Mouse (Mus musculus) myocyte (in vitro differentiated cells): ENCODE results near the gene Etfa.

Experiments used
- MAX ChIP-seq: IDR thresholded peaks from one replicate; pipeline ENCODE4 v1.6.1; 2011; ENCODE audit warnings: low read depth, mild to moderate bottlenecking, control low read depth
- MYOD1 ChIP-seq, 3 experiments: IDR thresholded peaks; one replicate each; pipeline ENCODE4 v1.6.1; 2011; ENCODE audit warnings: control low read depth in 2 of 3, low read depth in 2 of 3, mild to moderate bottlenecking in 2 of 3, moderate library complexity in 1 of 3; ENCODE audit not compliant: insufficient read length in 2 of 3, control insufficient read depth in 1 of 3
- POLR2A ChIP-seq: IDR thresholded peaks from one replicate; pipeline ENCODE4 v1.6.1; 2011; ENCODE audit warnings: low read depth, mild to moderate bottlenecking, control low read depth, moderate library complexity; ENCODE audit not compliant: insufficient read length
- POLR2AphosphoS2 ChIP-seq: IDR thresholded peaks from one replicate; pipeline ENCODE4 v1.6.1; 2011; ENCODE audit warnings: low read depth, control low read depth; ENCODE audit not compliant: insufficient read length

- TF ChIP-seq POLR2A (no peak), MYOD1 (IDR thresholded peaks at IDR 0.05; ENCODE audit: control insufficient read depth in 1 of 3, insufficient read length in 2 of 3, low read depth in 2 of 3) (no peak), POLR2AphosphoS2 (no peak), MAX (no peak)
Observed at GRCm38 (mm10) chr9:55543336-55543702, 31.3 kb upstream of the Etfa start.
